Mouse (Mus musculus) liver, embryonic 16.5 days (tissue): ENCODE data around the gene Emc7. TPM values are rescaled to one million over a fixed set of nuclear protein-coding genes. Genes with fewer than 3 reads are reported as not detected.
A peak's percentile ranks its signal among the peaks of the same experiment; 100 is the strongest.
"Not testable (repeated sequence)": the region's sequence is repeated elsewhere in the genome, so short reads cannot be mapped to it uniquely, and the experiment has no call there.

Source experiments
- ATAC-seq: fragments of 200-750 bp; cut with Nextera tagmentation; 2 replicates; pipeline ENCODE4 v1.8.0; 2017; ENCODE audit warnings: low read depth, mild to moderate bottlenecking, moderate number of reproducible peaks, moderate library complexity
- H3K27ac ChIP-seq: fragments of 300-500 bp; sonication (generic); 2 replicates; pipeline ENCODE4 v1.5.1; 2014; ENCODE audit warnings: mild to moderate bottlenecking, low read length
- H3K27me3 ChIP-seq: fragments of 300-500 bp; sonication (generic); 2 replicates; pipeline ENCODE4 v1.6.1; 2014; ENCODE audit warnings: low read depth, low read length, mixed read lengths; ENCODE audit not compliant: control insufficient read depth, insufficient read depth
- H3K36me3 ChIP-seq: fragments of 300-500 bp; sonication (generic); 2 replicates; pipeline ENCODE4 v1.6.1; 2014; ENCODE audit warnings: mild to moderate bottlenecking; ENCODE audit not compliant: control insufficient read depth, insufficient read depth
- H3K4me1 ChIP-seq: fragments of 300-500 bp; sonication (generic); 2 replicates; pipeline ENCODE4 v1.6.1; 2014; ENCODE audit warnings: low read depth, low read length, mixed read lengths; ENCODE audit not compliant: control insufficient read depth
- H3K4me2 ChIP-seq: fragments of 300-500 bp; sonication (generic); 2 replicates; pipeline ENCODE4 v1.6.1; 2014; ENCODE audit warnings: low read depth, low read length, mixed read lengths
- H3K4me3 ChIP-seq: fragments of 300-500 bp; sonication (generic); 2 replicates; pipeline ENCODE4 v1.5.1; 2014; ENCODE audit warnings: low read depth, mild to moderate bottlenecking, low read length
- H3K9ac ChIP-seq: fragments of 300-500 bp; sonication (generic); 2 replicates; pipeline ENCODE4 v1.6.1; 2014; ENCODE audit warnings: low read depth, low read length
- H3K9me3 ChIP-seq: fragments of 300-500 bp; sonication (generic); replicated peaks from 2 replicates; pipeline ENCODE4 v1.6.1; 2016; ENCODE audit warnings: low read length; ENCODE audit not compliant: control insufficient read depth
- WGBS: fragments of 180-500 bp; shearing (Covaris S2); extraction: QIAGEN DNeasy Blood & Tissue Kit; methylation state at CpG from one replicate; pipeline ENCODE4 v1.1.7; 2014; ENCODE audit not compliant: insufficient replicate concordance; 5-methylcytosine and 5-hydroxymethylcytosine counted together
- polyA plus RNA-seq: library from polyadenylated mRNA; unstranded; fragments of >200 nt; fragmentation: Nextera tagmentation; extraction: Ambion mirVana; gene quantifications from 2 replicates; pipeline ENCODE4 v1.2.1, GENCODE M21; 2015

The Emc7 gene
- 12.9 and 13.2 TPM in 2 replicates for polyA plus RNA-seq

DNA sequence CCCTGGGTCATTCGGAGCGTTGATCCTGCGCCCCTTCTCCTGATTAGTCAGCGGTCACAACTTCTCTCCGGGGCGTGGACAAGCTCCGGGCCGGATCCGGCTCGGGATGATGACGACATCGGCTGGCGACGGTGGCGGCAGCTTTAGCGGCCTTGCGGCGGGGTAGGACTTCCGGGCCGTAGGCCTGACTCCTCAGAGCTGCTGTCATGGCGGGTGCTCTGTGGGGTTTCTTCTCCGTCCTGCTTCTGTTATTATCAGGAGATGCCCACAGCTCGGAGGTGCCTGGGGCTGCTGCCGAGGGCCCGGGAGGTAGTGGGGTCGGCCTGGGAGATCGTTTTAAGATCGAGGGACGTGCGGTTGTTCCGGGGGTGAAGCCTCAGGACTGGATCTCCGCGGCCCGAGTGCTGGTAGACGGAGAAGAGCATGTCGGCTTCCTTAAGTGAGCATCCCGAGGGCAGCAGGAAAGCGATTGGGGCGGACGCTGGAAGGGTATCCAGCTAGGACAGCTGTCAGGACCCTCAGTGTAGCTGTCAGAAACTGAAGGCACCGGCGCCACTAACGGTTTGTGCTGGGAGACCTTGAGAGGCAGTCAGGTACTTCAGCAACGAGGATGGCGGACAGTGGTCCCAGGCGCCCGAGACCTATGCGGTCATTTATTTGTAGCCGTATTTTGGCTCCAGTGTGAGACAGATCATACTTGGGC, at the start of gene Emc7:
Gene Emc7, plus strand, starts transcription at position 136 of the 703 bp plus-strand sequence.
- Histone ChIP-seq H3K9ac (peak within 1 kb of the TSS; percentile 85), H3K4me3 (peak within 1 kb of the TSS; percentile 82), H3K4me1 (peaks cover 5% of the 10 kb centered on the region), H3K36me3 (peaks cover 2% of the 10 kb centered on the region), H3K9me3 (no peaks in the 10 kb centered on the region), H3K27ac (peak within 1 kb of the TSS; percentile 85), H3K4me2 (peak within 1 kb of the TSS; percentile 81), H3K27me3 (no peaks in the 10 kb centered on the region)
- ATAC-seq, result peak; percentile 100
- under 1% methylated on average over 49 of the region's 49 CpGs for WGBS

DNA sequence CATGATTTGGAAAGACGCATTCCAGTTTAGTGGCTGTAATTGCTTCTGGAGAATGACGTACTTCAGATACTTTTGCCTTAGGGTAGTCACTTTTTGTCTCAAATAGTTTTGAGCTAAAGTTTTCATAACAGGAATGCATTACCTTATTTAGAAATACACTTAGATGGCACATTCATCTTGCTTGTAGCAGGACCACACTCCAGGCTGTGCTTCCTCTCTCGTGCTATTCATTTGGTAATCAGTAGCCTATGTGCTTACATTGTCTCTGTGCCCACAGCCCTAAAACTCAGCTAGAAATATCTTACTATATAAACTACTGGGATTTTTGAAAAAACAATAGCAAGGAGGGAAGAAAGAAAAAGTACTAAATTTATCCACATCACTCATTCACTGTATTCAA, 47.8 kb upstream of the Emc7 start:
- H3K9me3 ChIP-seq, result no peaks in the 10 kb centered on the region
- H3K27ac ChIP-seq, result no peak overlapping the region
- H3K4me3 ChIP-seq, result no peak overlapping the region
- no peak overlapping the region for H3K9ac ChIP-seq
- no peak overlapping the region for H3K4me2 ChIP-seq
- peaks cover 8% of the 10 kb centered on the region for H3K36me3 ChIP-seq
- WGBS, result 84% methylated on average over 3 of the region's 3 CpGs
- H3K4me1 ChIP-seq, result no peaks in the 10 kb centered on the region
- ATAC-seq, result no peak
- H3K27me3 ChIP-seq, result no peaks in the 10 kb centered on the region

DNA sequence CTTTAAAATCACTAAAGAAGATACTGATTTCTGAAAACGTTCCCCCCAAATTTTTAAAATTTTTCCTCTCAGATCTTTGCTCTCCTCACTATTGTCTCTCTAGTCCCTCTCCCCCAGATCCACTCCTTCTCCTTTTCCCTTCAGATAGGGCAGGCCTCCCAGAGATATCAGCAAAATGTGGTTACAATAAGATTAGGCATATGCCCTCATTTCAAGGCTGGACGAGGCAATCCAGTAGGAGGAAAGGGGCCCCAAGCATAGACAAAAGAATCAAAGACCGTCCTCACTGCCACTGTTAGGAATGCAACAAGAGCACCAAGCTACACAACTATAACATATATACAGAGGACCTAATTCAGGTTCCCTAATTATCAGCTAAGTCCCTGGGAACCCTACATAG, 29.5 kb upstream of the Emc7 start:
- H3K4me2 ChIP-seq, result no peak overlapping the region
- H3K27me3 ChIP-seq, result no peaks in the 10 kb centered on the region
- H3K27ac ChIP-seq, result no peak overlapping the region
- H3K9ac ChIP-seq, result no peak overlapping the region
- 26% methylated on average over 3 of the region's 3 CpGs for WGBS
- no peaks in the 10 kb centered on the region for H3K4me1 ChIP-seq
- H3K36me3 ChIP-seq, result no peaks in the 10 kb centered on the region
- no peaks in the 10 kb centered on the region for H3K9me3 ChIP-seq
- H3K4me3 ChIP-seq, result no peak overlapping the region
- ATAC-seq, result no peak

DNA sequence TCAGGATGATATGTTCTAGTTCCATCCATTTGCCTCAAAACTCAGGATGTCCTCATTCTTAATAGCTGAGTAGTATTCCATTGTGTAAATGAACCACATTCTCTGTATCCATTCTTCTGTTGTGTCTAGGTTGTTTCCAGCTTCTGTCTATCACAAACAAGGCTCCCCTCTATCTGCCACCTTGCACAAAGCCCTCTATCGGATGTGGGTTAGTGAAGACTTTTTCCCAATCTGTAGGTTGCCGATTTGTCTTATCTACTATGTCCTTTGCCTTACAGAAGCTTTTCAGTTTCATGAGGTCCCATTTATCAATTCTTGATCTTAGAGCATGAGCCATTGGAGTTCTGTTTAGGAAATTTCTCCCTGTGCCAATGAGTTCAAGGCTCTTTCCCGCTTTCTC, 26.3 kb upstream of the Emc7 start:
- not testable (repeated sequence) for H3K27me3 ChIP-seq, H3K4me2 ChIP-seq, H3K27ac ChIP-seq, H3K4me3 ChIP-seq, H3K9ac ChIP-seq, H3K9me3 ChIP-seq, H3K36me3 ChIP-seq, ATAC-seq, H3K4me1 ChIP-seq
- WGBS, result 58% methylated on average over 3 of the region's 3 CpGs

DNA sequence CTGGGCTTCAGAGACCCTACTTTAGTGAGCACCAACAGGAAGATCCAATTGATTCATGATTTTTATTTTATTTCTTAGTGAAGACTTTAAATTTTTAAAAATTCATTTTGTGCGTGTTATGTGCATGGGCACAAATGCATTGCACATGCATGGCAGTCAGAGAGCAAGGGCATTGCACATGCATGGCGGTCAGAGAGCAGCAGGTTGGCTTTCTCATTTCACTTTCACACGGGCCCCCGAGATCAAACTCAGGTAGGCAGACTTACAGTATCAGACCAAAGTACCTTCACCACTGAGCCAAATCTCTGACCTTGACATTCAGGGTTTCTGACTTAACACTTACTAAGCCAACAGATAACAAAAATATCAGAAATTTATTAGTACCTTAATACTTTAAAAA, 25.1 kb upstream of the Emc7 start:
- H3K4me3 ChIP-seq, result no peak overlapping the region
- no peaks in the 10 kb centered on the region for H3K36me3 ChIP-seq
- H3K27ac ChIP-seq, result no peak overlapping the region
- H3K9ac ChIP-seq, result no peak overlapping the region
- ATAC-seq, result no peak
- H3K27me3 ChIP-seq, result no peaks in the 10 kb centered on the region
- 67% methylated on average over 4 of the region's 4 CpGs for WGBS
- H3K9me3 ChIP-seq, result no peaks in the 10 kb centered on the region
- H3K4me1 ChIP-seq, result no peaks in the 10 kb centered on the region; the same call in 1 of the 2 replicates
- no peak overlapping the region for H3K4me2 ChIP-seq

DNA sequence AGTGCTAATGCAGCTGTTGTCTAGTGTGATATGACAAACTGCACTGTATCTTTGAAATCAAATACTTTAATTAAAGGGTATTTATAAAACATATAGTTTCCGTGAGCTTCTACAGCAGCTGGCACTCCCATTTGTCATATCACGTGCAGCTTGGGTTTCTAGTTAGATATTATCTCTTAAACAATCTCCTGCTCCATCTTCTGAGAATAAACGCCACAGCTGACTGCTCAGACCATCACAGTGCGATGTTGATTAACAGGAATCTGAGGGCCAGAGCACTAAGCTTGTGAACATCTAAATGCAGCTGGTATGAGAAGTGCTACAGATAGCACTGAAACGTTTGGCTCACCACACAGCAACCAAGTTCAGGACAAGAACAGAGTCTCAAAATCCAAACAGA, 24.4 kb upstream of the Emc7 start:
- Histone ChIP-seq H3K9me3 (no peaks in the 10 kb centered on the region), H3K27me3 (no peaks in the 10 kb centered on the region), H3K4me1 (no peaks in the 10 kb centered on the region; the same call in 1 of the 2 replicates), H3K36me3 (no peaks in the 10 kb centered on the region), H3K4me2 (no peak overlapping the region), H3K4me3 (no peak overlapping the region), H3K27ac (no peak overlapping the region), H3K9ac (no peak overlapping the region)
- ATAC-seq, result no peak
- 46% methylated on average over 5 of the region's 5 CpGs for WGBS

DNA sequence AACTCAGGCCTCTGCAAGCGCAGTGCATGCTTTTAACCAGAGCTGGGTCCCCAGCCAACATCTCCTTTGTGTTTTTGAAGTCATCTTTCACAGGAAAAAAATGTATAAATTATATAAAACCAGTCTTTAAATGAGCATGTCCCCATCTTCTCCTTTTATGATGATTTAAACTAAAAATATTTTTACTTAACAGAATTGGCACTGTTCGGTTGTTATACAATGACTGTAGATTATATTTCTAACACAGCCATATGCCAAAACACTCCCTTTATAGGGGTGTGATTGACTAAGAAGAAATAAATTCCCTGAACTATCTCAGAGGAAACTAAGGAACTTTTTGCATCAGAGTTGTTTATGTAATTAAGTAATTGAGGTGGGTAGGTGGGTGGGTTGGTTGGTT, 22.3 kb upstream of the Emc7 start:
- Histone ChIP-seq H3K9me3 (no peaks in the 10 kb centered on the region), H3K4me2 (no peak overlapping the region), H3K4me3 (no peak overlapping the region), H3K27ac (no peak overlapping the region), H3K4me1 (no peaks in the 10 kb centered on the region; the same call in 1 of the 2 replicates), H3K36me3 (no peaks in the 10 kb centered on the region), H3K27me3 (no peaks in the 10 kb centered on the region), H3K9ac (no peak overlapping the region)
- ATAC-seq, result no peak
- WGBS, result 78% methylated on average over 2 of the region's 2 CpGs

DNA sequence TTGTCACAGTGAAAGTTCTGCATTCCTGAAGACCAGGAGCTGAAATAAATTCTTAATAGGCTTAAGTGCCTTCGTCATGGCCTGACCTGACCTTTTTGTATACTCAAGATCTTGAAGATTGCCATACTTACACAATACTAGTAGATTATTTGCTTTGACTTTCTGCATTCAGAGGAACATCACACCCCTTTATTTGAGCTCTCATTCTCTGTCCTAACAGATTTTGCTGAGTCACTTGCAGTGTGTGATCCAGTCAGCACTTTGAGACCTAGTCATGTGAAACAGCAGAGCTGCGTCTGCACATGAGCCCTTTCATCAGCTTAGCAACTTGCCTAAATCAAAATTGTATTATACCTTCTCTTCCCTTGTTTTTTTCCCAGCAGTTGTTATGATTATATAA, 21.4 kb upstream of the Emc7 start:
- no peak overlapping the region for H3K9ac ChIP-seq
- H3K27ac ChIP-seq, result no peak overlapping the region
- no peak overlapping the region for H3K4me2 ChIP-seq
- H3K4me1 ChIP-seq, result no peaks in the 10 kb centered on the region; the same call in 1 of the 2 replicates
- no peak overlapping the region for H3K4me3 ChIP-seq
- H3K9me3 ChIP-seq, result no peaks in the 10 kb centered on the region
- H3K36me3 ChIP-seq, result no peaks in the 10 kb centered on the region
- peak; percentile 53; the same call in 1 of the 2 replicates for ATAC-seq
- no peaks in the 10 kb centered on the region for H3K27me3 ChIP-seq
- WGBS, result 45% methylated on average over 2 of the region's 2 CpGs

DNA sequence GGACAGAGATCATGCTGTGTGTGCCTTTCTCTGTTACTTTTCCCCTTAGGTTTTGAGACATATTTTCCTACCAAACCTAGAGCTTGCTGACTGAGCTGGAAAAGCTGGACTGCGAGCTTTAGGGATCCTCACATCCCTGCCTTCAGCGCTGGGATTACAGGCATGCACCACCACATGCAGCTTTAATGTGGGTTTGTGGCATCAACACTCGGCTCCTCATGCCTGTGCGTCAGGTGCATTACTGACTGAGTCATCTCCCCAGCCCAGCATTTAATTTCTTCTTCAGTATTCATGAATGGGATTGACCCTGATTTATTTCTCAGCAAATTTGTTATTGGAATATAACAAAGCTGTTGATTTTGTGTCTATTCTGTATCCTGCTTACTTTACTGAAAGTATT, 18.5 kb upstream of the Emc7 start:
- Histone ChIP-seq H3K4me2 (no peak overlapping the region), H3K4me3 (no peak overlapping the region), H3K9ac (no peak overlapping the region), H3K36me3 (no peaks in the 10 kb centered on the region), H3K27me3 (no peaks in the 10 kb centered on the region), H3K9me3 (no peaks in the 10 kb centered on the region), H3K27ac (no peak overlapping the region), H3K4me1 (no peaks in the 10 kb centered on the region; the same call in 1 of the 2 replicates)
- ATAC-seq, result no peak
- 64% methylated on average over 4 of the region's 4 CpGs for WGBS
